Mouse (Mus musculus) adrenal gland (tissue): ENCODE results near the gene Nppc.

Source experiments
- intact Hi-C: fragments of 180-260 bp; cut with DNase I; formaldehyde crosslinking; loops from one replicate; pipeline ENCODE4 v1.15.1; 2025
- long read RNA-seq, 2 experiments: library from polyadenylated mRNA; unstranded; transcript quantifications; one replicate each; pipeline ENCODE4 v2.0.0; 2020; ENCODE audit warnings: borderline replicate concordance in 1 of 2; ENCODE audit not compliant: insufficient replicate concordance in 1 of 2

The Nppc gene
- long read RNA-seq, experiment 1 = 0 reads
- long read RNA-seq, experiment 2 = 0 reads

DNA sequence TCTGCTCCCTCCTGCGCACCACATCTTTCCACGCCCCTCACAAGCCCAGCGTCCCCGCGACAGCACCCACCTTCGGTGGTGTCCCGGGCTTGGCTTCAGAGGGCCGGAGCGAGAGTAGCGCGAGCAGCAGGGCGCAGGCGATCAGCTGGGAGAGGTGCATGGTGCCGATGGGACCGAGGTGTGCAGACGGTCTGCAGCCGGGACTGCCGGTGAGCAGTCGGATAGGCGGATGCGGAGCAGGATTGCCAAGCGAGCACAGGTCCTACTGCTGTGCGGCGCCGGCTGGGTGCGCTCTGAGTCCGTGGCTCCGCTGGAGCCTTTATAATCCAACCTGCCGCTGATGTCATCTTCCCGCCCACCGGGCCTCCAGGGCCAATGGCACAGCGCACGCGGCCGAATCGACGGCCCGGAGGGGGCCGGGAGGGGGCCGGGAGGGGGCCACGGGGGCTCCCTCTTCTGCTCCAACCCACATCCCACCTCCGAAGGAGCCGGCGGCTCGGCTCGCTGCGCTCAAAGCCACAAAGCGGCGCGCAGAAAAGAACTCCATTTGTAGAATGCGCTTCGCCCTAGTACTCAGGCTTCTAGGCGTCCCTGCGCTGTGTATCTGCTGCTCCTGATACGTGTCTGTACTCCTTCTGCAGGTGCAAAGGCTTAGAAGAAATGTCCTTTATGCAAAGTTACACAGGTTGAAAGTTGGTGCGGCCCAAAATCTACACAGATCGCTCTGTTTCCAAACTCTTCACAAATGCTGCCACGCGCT lies at the start of gene Nppc:
Gene Nppc, minus strand, starts transcription at position 293 of the 760 bp plus-strand sequence.
- intact Hi-C loops = loop anchor here (1.0 kb wide), 1 partner anchor 372 kb away; no protein-coding TSS in a partner anchor

DNA sequence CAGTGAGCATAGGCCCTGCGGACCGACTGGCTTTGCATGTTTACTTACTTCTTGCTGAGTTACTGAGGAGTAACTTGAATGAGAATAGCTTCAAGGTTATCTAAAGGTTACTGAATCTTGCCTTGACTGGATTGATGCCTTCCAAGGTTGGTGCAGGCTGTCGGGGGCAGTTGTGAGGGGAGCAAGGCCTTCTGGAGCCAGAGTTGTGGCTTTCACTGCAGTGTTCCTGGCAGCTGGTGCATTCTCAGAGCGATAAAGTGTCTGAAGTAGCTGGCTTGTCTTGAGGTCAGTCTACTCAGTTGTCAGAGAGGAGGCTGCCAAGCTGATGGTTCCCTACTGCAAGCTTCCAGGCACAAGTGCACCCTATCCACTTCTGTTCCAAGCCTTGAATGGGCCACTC lies 49.0 kb upstream of the Nppc start:
- intact Hi-C loops = no loop called here

DNA sequence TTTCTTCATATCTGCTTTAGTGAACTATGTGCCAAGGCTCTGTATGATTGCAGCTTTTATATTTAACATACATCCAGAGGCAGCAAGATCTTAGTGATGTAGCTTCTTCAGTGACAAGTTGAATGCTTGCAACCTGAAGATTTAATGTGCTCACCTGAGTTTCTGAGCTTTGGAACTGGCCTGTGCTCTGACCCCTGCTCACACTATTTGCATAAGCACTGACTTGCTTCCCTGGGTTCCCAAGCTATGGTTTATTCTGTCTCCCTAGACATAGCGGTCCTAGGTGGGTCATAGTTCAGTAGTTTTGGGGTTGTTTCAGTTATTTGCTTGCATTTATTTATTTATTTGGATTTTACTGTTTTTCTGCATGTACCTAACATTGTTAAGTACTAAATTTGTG lies 47.8 kb upstream of the Nppc start:
- intact Hi-C loops = no loop called here

DNA sequence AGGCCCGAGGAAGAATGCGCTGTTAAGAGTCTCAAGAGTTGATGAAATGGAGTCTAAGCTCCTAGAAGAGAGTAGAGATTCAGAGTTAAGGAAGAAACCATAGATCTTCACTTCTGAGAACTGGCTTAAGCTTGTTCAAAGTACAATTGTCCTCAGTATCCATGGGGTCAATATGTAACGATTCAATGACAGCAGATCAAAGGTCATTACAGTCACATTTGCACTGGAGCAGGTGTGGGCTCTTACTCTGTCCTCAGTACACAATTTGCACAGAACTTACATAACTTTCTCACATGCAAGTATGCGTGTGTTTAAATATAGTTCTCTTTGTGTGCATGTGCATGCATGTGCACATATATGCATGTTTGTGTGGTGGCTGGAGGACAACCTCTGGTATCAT lies 42.7 kb upstream of the Nppc start:
- intact Hi-C loops = no loop called here

DNA sequence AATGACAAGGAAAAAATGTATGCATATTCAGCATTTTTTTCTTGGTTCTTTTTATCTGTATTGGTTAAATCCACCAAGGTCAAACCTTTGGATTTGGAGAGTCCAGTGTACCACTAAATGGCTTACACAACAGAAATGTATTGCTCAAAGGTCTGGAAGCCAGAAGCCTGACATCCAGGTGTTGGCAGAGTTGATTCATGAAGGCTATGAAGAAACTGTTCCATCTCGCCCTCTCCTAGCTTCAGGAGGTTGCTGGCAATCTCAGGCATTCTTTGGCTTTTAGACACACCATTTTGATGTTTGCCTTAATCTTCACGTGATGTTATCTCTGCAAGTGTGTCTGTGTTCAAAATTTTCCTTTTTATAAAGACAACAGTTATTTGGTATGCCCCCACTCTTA lies 41.7 kb upstream of the Nppc start:
- intact Hi-C loops = no loop called here

DNA sequence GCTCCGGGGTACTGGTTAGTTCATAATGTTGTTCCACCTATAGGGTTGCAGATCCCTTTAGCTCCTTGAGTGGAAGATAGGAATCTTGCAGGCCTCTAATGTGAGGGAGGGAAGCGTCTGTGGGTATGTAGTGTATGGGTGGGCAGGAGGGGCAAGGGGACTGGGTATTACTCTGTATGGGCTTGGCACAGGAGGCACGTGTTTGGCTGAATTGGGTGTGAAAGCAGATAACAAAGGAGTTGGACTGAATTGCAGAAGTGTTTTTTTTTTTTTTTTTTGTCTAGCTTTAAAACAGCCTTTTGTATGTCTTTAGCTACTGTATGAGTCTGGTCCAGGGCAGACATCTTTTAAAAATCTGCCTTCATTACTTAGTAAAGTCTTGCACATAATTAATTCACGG lies 39.2 kb upstream of the Nppc start:
- intact Hi-C loops = no loop called here

DNA sequence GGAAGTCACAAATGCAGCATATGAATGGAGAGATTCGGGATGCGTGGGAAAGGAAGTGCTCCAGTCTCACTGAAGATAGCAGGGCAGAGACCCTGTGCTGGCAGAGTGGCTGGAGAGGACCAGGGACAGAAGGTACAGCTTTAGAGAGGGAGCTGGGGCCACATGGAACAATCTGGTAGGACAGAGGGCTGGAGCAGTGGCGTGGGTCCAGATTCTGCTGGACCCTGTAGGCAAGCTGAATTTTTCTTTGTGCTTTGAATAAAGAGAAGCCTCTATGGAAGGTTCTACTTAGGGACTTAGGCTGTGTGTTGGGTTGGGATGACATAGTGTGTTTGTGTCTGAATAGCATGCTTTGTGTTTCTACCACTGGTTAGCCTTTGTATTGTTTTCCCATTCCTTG lies 35.1 kb upstream of the Nppc start:
- intact Hi-C loops = no loop called here

DNA sequence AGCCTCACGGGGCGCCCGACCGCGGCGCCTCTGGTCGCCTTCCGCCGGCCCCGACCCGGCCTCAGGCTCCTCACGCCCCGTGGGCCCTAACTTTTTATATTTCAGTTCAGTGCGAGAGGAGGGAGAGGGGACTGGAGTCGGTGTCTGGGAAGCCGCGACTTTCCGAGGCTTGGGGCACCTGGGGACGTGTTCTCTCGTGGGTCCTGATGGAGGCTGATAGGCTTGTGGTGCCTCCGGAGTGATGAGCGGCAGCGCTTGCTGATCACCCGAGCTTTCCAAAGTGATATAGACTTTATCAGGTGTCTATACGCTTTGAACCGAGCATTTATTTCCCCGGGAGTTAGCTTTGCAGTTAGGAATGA lies 33.6 kb upstream of the Nppc start:
- intact Hi-C loops = no loop called here

DNA sequence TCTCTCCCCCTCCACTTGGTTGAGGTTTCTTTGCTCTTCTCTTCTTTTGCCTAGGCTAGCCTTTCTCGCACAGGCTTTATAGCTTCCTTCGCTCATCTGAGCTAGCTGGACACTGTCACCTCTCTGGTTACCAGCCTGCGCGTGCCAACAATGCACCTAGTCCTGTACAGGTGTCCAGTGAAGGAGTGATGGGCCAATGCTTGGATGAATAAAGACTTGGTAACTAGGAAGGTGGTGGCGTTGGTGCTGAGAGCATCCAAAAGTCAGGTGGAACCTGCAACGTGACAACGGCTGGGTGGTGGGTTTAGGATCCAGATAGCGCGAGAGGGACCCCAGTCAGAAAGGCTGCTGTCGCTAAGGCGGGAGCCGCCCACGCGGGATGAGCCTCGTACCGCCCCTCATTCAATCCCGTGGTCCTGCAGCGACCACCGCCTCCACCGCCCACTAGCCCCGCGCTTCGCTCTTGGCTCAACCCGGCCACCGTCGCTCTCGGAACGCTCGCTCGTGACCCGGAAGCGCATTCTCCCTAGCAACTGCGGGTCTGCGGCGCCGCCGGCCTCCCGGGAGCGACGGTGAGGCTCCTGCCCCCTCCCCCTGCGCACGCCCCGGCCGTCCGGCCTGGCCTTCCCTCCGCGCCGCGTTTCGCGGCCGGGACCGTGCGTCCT lies 33.1 kb upstream of the Nppc start, which contains the start of gene Dis3l2:
Gene Dis3l2, plus strand, starts transcription at position 509 of the 665 bp plus-strand sequence.
- intact Hi-C loops = no loop called here

DNA sequence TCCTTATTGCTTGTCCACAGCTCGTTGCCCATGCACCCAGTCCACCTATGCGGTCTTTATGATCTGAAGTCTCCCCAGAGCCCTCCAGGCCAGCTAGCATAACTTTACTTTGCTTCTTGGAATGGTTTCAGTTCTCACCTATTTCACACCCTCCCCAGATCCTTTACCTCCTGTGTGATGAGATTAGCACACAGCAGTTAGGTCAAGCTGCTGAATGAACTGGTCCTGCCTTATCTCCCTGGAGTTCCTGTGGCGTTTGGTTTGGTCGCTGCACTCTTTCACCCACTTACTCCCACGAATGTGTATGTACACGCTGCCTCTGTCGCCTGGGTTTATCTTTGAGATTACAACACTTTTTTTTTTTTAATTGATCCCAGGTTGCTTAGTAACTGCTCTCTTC lies 30.0 kb upstream of the Nppc start:
- intact Hi-C loops = no loop called here

DNA sequence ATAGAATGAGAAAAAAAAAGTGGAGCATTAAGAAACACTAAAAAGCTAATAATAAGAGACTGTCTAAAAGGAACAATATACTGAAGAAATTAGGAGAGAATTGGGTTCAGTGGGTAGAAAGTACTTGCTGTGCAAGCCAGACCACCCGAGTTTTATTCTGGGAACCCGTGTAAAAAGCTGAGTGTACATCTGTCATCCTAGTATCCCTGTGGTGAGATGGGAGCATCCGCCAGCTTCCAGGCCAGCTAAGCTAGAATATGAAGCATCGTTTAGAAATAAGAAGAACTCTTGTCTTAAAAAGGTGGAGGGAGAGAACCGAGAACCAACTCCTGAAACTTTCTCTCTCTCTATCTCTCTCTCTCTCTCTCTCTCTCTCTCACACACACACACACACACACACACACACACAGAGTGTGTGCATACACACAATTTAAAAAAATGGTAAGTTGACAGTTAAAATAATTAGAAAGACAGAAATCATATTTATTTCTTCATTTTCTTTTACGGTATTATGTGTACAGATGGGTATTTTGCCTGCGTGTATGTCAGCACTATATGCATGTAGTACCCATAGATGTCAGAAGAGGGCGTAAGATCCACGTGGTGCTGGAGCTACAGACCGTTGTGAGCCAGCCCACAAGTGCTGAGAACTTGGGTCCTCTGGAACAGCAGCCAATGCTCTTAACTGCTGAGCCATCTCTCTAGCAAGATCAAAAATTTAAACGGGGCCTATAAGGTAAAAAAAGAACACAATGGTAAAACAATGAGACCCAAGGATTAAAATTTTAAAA lies 29.2 kb upstream of the Nppc start:
- intact Hi-C loops = no loop called here

DNA sequence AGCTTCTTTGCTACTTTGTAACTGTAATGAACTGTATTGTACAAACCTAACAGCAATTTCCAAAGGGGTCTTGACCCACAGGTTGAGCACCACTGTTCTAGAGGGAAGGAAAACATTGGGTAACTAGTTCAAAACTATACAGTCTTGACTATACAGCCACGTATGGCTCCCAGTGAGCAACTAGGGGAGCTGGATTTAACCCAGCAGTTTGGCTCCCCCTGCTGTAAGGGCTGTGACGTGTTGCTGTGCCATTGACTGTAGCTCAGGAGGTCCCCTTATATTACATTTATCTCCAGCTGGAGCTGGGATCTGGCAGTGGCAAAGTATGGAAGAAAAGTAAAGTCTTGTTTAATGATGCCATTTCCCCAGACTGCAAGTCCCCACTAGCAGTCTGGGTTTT lies 28.4 kb upstream of the Nppc start:
- intact Hi-C loops = no loop called here

DNA sequence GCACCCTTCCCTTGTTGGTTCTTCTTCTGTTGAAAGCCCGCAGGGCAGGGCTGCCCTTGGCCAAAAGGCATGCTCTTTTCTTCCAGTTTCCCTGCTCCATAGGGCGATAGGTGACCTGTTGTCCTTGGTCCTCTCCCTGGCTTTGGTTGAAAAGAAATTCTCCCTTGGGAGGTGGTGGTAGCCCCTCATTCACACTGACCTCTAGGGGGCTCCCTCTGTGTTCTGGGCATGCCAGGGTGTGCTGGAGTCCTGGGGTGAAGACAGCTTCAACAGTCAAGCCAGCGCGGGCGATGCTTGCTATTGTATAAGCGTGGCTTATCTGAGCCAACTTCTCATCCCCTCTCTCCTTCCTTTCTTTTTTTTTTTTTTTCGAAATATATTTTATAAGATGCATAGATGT lies 26.6 kb upstream of the Nppc start:
- intact Hi-C loops = no loop called here

DNA sequence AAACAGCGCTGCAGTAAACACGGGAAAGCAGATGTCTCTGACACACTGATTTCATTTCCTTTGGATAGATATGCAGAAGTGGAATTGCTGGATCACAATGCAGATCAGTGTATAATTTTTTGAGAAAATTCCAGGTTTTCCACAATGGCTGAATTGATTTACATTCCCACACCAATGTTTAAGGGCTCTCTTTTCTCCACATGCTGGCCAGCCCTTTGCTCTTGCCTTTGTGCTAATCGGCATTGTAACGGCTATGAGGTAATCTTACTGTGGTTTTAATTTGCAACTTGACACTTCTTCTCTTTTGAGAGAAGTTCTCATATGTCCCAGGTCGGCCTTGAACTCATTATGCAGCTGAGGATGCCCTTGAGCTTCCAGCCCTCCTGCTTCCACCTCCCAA lies 20.7 kb upstream of the Nppc start:
- intact Hi-C loops = no loop called here

DNA sequence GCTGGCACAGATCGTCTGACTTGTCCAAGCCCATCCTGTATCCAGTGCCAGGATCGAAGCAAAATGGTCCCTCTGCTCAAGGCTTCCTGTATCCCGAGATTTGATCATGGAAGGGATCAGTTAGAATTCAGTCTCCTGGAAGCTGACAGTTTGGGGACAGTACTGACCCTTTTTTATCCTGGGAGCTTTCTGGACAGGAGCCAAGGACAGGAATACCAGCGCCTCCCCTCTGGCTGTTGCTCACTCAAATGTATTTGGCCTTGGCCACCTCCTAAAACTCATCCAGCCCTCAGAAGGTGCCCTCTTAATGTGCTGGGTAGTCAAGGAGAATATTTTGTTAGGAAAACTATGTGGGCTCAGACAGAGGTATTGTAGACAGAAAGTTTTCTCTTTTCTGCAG lies 16.9 kb upstream of the Nppc start:
- intact Hi-C loops = no loop called here

DNA sequence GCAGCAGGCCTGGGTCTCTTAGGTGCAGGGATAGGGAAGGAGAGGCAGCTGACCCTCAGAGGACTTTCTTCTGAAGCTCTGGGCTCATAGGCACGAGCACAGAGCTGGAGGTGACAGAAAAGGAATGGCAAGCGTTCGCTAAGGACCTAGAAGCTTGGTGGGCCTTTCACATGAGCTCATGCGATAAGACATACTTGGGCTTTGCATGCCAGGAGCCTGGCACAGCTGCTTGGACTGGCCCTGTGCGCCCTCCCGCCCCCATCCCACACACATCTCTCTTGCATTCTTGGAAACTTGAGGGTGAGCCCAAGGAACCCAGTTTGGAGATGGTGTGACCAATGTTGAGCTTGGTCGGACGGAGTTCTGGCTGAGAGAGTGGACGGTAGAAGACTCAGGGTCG lies 8.3 kb upstream of the Nppc start:
- intact Hi-C loops = no loop called here

DNA sequence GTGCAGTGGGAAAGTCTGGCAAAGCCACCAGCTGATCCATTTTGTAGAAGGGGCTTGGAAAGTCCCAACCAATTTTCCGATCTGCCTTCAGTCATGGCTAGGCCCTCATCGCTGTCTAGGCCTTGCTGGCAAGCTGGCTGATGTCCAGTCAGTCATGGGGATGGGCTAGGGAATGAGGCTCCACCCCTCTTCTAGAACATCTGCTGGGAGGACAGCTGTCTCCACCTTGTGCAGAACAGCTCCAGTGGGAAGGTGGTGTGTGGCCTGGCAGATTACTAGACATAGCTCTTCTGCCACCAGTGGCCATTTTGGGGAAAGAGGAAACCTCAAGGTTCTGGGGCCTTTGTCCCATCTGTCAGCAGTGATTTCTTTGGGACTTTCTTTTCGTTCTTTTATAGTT lies 7.3 kb upstream of the Nppc start:
- intact Hi-C loops = no loop called here

DNA sequence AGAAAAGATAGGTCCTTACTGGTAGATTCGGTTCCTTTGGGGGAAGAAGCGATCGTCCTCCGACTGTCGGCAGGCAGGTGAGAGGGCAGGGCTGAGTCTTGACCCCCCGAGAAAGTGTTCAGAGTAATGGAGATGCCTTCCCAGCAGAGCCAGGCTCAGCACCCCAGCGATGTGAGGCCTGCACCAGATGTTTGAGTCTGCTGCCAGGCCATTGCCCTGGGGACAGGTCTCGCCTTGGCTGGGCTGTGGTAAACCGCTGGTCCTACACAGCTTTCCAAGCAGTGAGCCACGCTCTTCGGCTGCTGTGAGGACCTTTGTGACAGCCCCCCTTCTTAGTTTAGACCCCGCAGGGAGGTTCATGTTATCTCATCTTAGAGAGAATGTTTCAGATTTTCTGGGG lies 4.8 kb upstream of the Nppc start:
- intact Hi-C loops = no loop called here

DNA sequence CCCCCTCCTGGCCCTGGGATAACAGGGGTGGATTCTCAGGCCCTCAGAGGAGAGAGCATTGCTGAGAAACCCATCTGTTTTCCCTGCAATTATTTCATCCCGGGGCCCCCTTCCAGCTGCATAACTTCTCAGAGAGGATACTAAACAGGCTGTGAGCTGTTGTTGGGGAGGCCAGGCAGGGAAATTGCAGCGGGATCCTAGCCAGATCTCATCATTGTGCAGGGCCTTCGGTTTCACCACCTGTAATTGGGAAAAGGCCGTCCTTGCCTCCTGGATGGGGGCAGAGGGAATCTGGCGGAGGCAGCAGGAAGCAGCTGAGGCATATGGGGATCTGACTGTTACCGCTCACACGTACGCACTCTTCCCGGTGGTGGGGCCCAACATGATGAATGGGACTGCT lies 4.0 kb upstream of the Nppc start:
- intact Hi-C loops = no loop called here

DNA sequence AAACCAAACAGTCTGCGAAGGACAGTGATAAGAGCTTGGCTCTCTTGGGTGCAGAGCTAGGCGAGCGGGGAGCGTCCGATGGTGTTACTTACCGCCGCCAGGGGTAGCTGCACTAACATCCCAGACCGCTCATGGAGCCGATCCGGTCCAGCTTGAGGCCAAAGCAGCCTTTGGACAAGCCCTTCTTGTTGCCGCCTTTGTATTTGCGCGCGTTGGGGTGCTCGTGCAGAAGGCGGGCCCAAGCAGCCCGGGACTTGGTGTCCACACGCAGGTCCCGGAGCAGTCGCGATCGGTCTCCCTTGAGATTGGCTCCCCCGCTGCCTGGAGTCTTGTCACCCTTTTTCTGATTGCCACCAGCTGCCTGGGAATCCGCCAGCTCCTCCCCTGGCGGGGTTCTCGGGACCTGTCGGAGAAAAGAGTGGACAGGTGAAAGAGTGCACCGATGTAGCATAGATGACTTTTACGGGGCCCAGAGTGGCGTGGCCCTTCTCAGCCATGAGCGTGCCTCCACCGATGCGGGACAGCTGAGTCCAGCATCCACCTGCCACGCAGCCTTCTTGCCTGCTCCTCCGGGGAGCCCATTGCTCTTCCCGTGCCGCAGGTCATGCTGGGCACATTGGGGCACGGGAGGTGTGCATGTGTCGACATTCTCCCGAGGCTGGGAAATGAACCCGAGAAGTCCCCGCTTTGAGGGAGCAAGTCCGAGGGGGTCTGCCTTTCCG lies 658 bp downstream of the Nppc start:
- intact Hi-C loops = loop anchor here (1.0 kb wide), 1 partner anchor 373 kb away; no protein-coding TSS in a partner anchor

DNA sequence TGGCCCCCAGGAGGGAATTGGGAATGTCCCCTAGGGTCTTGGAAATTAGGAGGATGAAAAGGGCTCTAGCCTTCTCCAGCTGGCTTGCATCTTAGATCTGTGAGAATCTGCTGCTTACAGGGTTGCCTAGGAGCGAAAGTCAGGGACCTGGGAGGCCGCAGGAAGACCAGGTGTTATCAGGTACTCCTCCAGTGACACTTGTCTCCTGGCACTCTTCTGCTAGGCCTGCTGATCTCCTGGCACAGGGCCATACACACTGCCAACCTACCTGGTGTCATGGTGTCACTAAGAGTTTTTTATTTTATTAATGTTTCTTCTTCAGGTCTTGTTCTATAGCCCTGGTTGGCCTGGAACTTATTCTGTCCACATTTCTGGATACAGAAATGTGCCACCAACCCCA lies 5.3 kb downstream of the Nppc start:
- intact Hi-C loops = no loop called here

DNA sequence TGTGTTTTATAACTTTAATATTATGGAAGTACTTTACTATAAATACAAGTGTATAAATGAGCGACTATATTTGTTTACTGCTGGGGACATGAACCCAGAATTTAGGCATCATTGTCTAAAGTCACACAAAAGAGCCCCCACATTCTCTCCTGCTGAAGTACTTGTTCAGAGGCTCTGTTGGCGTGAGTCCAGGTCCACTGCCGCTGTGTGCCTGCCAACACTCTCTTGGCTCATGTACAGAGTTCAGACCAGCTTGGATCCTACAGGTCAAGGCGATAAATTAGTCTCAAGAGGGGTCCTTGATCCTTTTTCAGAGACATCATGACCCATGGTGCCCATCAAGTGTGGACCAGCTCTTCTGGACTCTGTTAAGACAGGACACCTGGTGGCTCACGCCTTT lies 13.3 kb downstream of the Nppc start:
- intact Hi-C loops = no loop called here
